Mouse (Mus musculus) hindbrain, embryonic 13.5 days (tissue): ENCODE data around the gene Ddx6. TPM values are rescaled to one million over a fixed set of nuclear protein-coding genes. Genes with fewer than 3 reads are reported as not detected.

ENCODE experiments used
- ATAC-seq: fragments of 200-750 bp; cut with Nextera tagmentation; 2 replicates; pipeline ENCODE4 v1.8.0; 2017; ENCODE audit warnings: moderate TSS enrichment; ENCODE audit not compliant: low FRiP score
- H3K27ac ChIP-seq: fragments of 300-500 bp; sonication (generic); 2 replicates; pipeline ENCODE4 v1.5.1; 2015; ENCODE audit warnings: inconsistent platforms, mild to moderate bottlenecking, moderate library complexity
- H3K27me3 ChIP-seq: fragments of 300-500 bp; sonication (generic); 2 replicates; pipeline ENCODE4 v1.6.1; 2015; ENCODE audit warnings: mild to moderate bottlenecking, inconsistent platforms
- H3K36me3 ChIP-seq: fragments of 300-500 bp; sonication (generic); 2 replicates; pipeline ENCODE4 v1.6.1; 2015; ENCODE audit warnings: mild to moderate bottlenecking, inconsistent platforms
- H3K4me1 ChIP-seq: fragments of 300-500 bp; sonication (generic); replicated peaks from 2 replicates; pipeline ENCODE4 v1.6.1; 2015; ENCODE audit warnings: inconsistent platforms
- H3K4me2 ChIP-seq: fragments of 300-500 bp; sonication (generic); 2 replicates; pipeline ENCODE4 v1.6.1; 2015; ENCODE audit warnings: inconsistent platforms, mild to moderate bottlenecking, moderate library complexity
- H3K4me3 ChIP-seq: fragments of 300-500 bp; sonication (generic); 2 replicates; pipeline ENCODE4 v1.5.1; 2015; ENCODE audit warnings: mild to moderate bottlenecking, inconsistent platforms
- H3K9ac ChIP-seq: fragments of 300-500 bp; sonication (generic); 2 replicates; pipeline ENCODE4 v1.6.1; 2015; ENCODE audit warnings: mild to moderate bottlenecking, inconsistent platforms
- H3K9me3 ChIP-seq: fragments of 300-500 bp; sonication (generic); 2 replicates; pipeline ENCODE4 v1.6.1; 2016; ENCODE audit warnings: inconsistent platforms
- WGBS: fragments of 180-500 bp; shearing (Covaris S2); methylation state at CpG from one replicate; pipeline ENCODE4 v1.1.7; 2015; 5-methylcytosine and 5-hydroxymethylcytosine counted together
- polyA plus RNA-seq: library from polyadenylated mRNA; unstranded; fragments of >200 nt; fragmentation: Nextera tagmentation; extraction: Ambion mirVana; gene quantifications from 2 replicates; pipeline ENCODE4 v1.2.1, GENCODE M21; 2015

Gene Ddx6
- polyA plus RNA-seq, 1 experiment from 2014 or later, result 26.1 TPM

DNA sequence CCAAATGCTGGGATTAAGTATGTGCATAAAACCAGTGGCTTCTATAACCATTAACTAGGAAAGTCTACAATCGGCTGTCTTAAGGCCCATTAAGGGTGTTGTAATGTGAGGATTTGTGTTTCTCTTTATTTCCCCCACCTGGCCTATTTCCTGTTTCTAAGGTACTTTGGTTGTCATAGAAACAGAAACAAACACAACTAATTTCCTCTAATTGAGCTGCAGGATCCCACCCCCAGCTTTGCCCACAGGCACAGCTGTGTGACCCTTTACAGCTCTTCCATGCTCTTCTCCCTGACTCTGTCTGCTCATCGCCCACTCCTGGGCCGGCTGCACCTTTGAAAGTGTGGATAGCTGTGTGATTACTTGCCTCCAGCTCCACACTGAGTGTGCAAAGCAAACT is 23.3 kb upstream of the Ddx6 start:
- H3K9ac ChIP-seq, result no peak overlapping the region
- 0 out of 2 replicates have a peak, but pooled peaks cover 5% of the 10 kb centered on the region for H3K9me3 ChIP-seq
- H3K4me1 ChIP-seq, result no peaks in the 10 kb centered on the region; the same call in 1 of the 2 replicates
- H3K4me2 ChIP-seq, result no peak overlapping the region
- H3K36me3 ChIP-seq, result no peaks in the 10 kb centered on the region
- no peak overlapping the region for H3K4me3 ChIP-seq
- no peak overlapping the region for H3K27ac ChIP-seq
- no peak for ATAC-seq
- no peaks in the 10 kb centered on the region for H3K27me3 ChIP-seq
- WGBS, result 69% methylated on average over 3 of the region's 3 CpGs

- Histone ChIP-seq H3K27me3 (no peaks in the 10 kb centered on the region), H3K4me1 (no peaks in the 10 kb centered on the region; the same call in 1 of the 2 replicates), H3K36me3 (no peaks in the 10 kb centered on the region), H3K27ac (no peak overlapping the region), H3K4me3 (no peak overlapping the region), H3K4me2 (no peak overlapping the region), H3K9ac (no peak overlapping the region), H3K9me3 (0 out of 2 replicates have a peak, but pooled peaks cover 5% of the 10 kb centered on the region)
- 91% methylated on average over 16 of the region's 16 CpGs for WGBS
- ATAC-seq, result no peak
Measured at GRCm38 (mm10) chr9:44582390-44582789, 22.3 kb upstream of the Ddx6 start.

DNA sequence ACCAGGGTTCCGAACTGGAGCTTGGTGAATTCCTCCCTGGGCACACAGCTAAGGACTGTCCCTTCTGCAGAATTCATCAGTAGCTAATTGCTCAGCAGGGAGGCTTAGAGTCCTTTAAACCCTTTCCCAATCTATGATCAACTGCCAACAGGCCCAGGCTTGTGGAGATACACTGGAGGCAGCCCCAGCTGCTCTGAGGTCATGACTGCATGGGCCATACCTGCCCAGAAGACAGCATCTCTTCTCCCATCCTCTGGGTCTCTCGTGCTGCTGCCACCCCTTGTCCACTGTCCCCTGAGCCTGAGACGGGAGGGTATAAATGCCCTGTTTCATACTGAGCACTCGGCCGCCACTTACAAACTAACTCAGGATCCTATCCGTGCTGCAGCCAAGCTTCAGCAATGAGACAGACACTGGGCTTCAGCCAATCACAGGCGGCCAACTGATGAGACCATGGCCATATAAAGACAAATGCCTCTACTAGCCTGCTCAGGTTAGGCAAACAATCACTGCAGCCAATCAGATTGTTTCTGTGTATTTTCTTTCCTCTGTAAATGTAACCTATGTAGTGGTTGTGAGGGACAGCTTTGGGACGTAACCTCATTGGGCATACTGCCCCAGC is 17.9 kb upstream of the Ddx6 start:
- WGBS, result 69% methylated on average over 8 of the region's 8 CpGs
- Histone ChIP-seq H3K4me2 (no peak overlapping the region), H3K36me3 (no peaks in the 10 kb centered on the region), H3K27ac (no peak overlapping the region), H3K4me3 (no peak overlapping the region), H3K9me3 (0 out of 2 replicates have a peak, but pooled peaks cover 5% of the 10 kb centered on the region), H3K9ac (no peak overlapping the region), H3K27me3 (no peaks in the 10 kb centered on the region), H3K4me1 (no peaks in the 10 kb centered on the region)
- no peak for ATAC-seq

GRCm38 (mm10) chr9:44587262-44588160 is 17.2 kb upstream of the Ddx6 start:
- Histone ChIP-seq H3K9ac (no peak overlapping the region), H3K27ac (no peak overlapping the region), H3K27me3 (no peaks in the 10 kb centered on the region), H3K36me3 (no peaks in the 10 kb centered on the region), H3K4me3 (no peak overlapping the region), H3K4me2 (no peak overlapping the region), H3K9me3 (0 out of 2 replicates have a peak, but pooled peaks cover 5% of the 10 kb centered on the region), H3K4me1 (no peaks in the 10 kb centered on the region)
- WGBS, result 86% methylated on average over 9 of the region's 9 CpGs
- no peak for ATAC-seq

- Histone ChIP-seq H3K4me2 (no peak overlapping the region), H3K9ac (no peak overlapping the region), H3K4me3 (no peak overlapping the region), H3K4me1 (no peaks in the 10 kb centered on the region), H3K27me3 (no peaks in the 10 kb centered on the region), H3K36me3 (no peaks in the 10 kb centered on the region), H3K27ac (no peak overlapping the region), H3K9me3 (0 out of 2 replicates have a peak, but pooled peaks cover 5% of the 10 kb centered on the region)
- WGBS, result 75% methylated on average over 9 of the region's 9 CpGs
- no peak for ATAC-seq
Measured at GRCm38 (mm10) chr9:44588605-44589004, 16.1 kb upstream of the Ddx6 start.

- Histone ChIP-seq H3K27me3 (no peaks in the 10 kb centered on the region), H3K4me3 (no peak overlapping the region), H3K36me3 (no peaks in the 10 kb centered on the region), H3K4me1 (no peaks in the 10 kb centered on the region), H3K9me3 (no peaks in the 10 kb centered on the region), H3K9ac (no peak overlapping the region), H3K4me2 (no peak overlapping the region), H3K27ac (no peak overlapping the region)
- ATAC-seq, result no peak
Measured at GRCm38 (mm10) chr9:44589095-44589494, 15.6 kb upstream of the Ddx6 start.

DNA sequence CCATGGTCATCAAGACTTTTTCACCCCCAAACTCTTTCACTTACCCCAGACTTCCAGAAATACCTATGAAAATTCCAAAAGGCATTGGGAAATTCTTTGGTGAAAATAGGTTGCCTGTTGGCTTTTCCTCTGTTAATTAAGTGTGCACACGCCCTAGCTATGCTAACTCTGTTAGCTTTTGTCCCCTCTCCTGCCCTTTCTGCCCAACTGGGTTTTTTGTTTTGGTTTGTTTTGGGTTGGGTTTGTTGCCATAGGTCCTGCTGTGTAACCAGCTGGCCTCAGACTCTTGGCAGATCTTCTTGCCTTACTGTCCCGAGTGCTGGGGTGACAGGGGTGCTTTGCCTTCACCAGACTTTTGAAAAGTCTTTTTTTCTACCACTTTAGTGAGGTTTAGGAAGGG is 13.7 kb upstream of the Ddx6 start:
- no peak overlapping the region for H3K9ac ChIP-seq
- H3K4me3 ChIP-seq, result no peak overlapping the region
- H3K36me3 ChIP-seq, result no peaks in the 10 kb centered on the region
- no peaks in the 10 kb centered on the region for H3K27me3 ChIP-seq
- H3K27ac ChIP-seq, result no peak overlapping the region
- 5% methylated on average over 2 of the region's 2 CpGs for WGBS
- no peak for ATAC-seq
- H3K4me2 ChIP-seq, result no peak overlapping the region
- no peaks in the 10 kb centered on the region for H3K4me1 ChIP-seq
- no peaks in the 10 kb centered on the region for H3K9me3 ChIP-seq

GRCm38 (mm10) chr9:44591595-44592188 is 13.0 kb upstream of the Ddx6 start:
- no peak overlapping the region for H3K9ac ChIP-seq
- no peaks in the 10 kb centered on the region for H3K36me3 ChIP-seq
- no peak overlapping the region for H3K27ac ChIP-seq
- H3K9me3 ChIP-seq, result no peaks in the 10 kb centered on the region
- no peak overlapping the region for H3K4me2 ChIP-seq
- WGBS, result 77% methylated on average over 7 of the region's 7 CpGs
- no peaks in the 10 kb centered on the region for H3K27me3 ChIP-seq
- H3K4me3 ChIP-seq, result no peak overlapping the region
- no peak for ATAC-seq
- no peaks in the 10 kb centered on the region for H3K4me1 ChIP-seq

- Histone ChIP-seq H3K4me3 (no peak overlapping the region), H3K9ac (no peak overlapping the region), H3K4me2 (no peak overlapping the region), H3K4me1 (peaks cover 4% of the 10 kb centered on the region; the same call in 1 of the 2 replicates), H3K9me3 (no peaks in the 10 kb centered on the region), H3K36me3 (no peaks in the 10 kb centered on the region), H3K27ac (no peak overlapping the region), H3K27me3 (no peaks in the 10 kb centered on the region)
- WGBS, result 83% methylated on average over 4 of the region's 4 CpGs
- no peak for ATAC-seq
Measured at GRCm38 (mm10) chr9:44593221-44593620, 11.5 kb upstream of the Ddx6 start.

DNA sequence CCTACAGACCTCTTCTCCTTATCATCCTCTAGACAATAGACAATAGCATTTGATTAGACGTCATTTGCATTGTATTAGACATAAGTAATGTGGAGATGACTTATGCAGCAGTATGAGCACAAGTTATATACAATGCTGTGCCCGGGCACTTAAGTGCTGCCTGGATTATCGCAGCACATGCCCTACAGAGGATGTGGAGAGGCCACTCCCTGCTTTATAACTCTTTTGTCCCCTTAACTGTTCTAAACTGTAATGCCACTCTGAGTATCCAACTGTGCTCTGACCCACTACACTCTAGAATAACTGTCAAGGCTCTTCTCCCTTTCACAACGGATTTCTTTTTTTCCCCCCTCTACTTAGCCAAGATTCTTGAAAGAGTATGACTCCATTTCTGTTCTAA is 10.8 kb upstream of the Ddx6 start:
- no peaks in the 10 kb centered on the region for H3K9me3 ChIP-seq
- 85% methylated on average over 4 of the region's 4 CpGs for WGBS

DNA sequence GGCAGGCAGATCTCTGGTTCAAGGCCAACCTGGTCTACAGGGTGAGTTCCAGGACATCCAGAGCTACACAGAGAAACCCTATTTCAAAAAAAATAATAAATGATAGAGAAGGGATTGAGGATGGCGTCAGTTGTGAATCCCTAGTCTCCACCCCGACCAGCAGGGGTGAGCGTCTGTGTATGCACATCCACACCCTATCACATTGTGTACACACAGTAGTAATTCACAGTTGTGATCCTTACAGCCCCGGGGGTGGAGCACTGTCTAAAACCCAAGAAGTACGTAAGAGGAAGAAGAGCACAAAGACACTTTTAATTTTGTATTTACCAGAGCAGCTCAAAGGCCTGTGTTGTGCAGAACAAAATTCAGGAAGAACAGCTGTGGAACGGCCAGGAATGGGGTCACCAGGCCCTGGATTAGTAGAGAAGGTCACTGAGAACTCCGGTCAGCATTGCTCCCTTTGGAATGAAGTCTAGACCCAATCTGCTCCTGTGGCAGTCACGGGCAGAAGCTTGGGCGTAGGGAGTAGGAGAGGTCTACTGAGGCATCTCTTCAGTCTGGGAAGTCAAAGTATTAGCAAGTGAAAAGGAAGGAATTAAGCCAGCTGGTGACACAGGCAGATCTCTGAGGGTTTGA is 9.7 kb upstream of the Ddx6 start:
- H3K36me3 ChIP-seq, result no peaks in the 10 kb centered on the region
- no peaks in the 10 kb centered on the region for H3K27me3 ChIP-seq
- no peak overlapping the region for H3K27ac ChIP-seq
- H3K9me3 ChIP-seq, result no peaks in the 10 kb centered on the region
- H3K4me1 ChIP-seq, result peaks cover 20% of the 10 kb centered on the region
- no peak overlapping the region for H3K4me3 ChIP-seq
- no peak overlapping the region for H3K9ac ChIP-seq
- H3K4me2 ChIP-seq, result no peak overlapping the region
- 76% methylated on average over 9 of the region's 9 CpGs for WGBS
- ATAC-seq, result no peak

More for the DNA sequence above, 10.8 kb upstream of the Ddx6 start:
- Histone ChIP-seq H3K4me1 (peaks cover 10% of the 10 kb centered on the region), H3K4me3 (no peak overlapping the region), H3K36me3 (no peaks in the 10 kb centered on the region), H3K9ac (no peak overlapping the region), H3K4me2 (no peak overlapping the region), H3K27me3 (no peaks in the 10 kb centered on the region), H3K27ac (no peak overlapping the region)
- no peak for ATAC-seq

GRCm38 (mm10) chr9:44595537-44595930 is 9.2 kb upstream of the Ddx6 start:
- H3K27ac ChIP-seq, result no peak overlapping the region
- no peaks in the 10 kb centered on the region for H3K9me3 ChIP-seq
- no peaks in the 10 kb centered on the region for H3K27me3 ChIP-seq
- H3K4me3 ChIP-seq, result no peak overlapping the region
- H3K9ac ChIP-seq, result no peak overlapping the region
- WGBS, result 73% methylated on average over 1 of the region's 1 CpGs
- H3K4me2 ChIP-seq, result no peak overlapping the region
- no peaks in the 10 kb centered on the region for H3K36me3 ChIP-seq
- peaks cover 22% of the 10 kb centered on the region for H3K4me1 ChIP-seq
- no peak for ATAC-seq
